Mouse (Mus musculus) urinary bladder, adult 18-20 months (tissue): ENCODE measurements at regions not wholly inside any gene's neighbourhood (a gene's known extent, or its start where the extent isn't known, plus 50 kb on each side); places are given as distances from the start of the nearest gene placed in this dataset.

ENCODE experiments used
- DNase-seq, 2 experiments: peaks; one replicate each; pipeline ENCODE4 v3.0.0; 2022; ENCODE audit warnings: low spot score in 2 of 2, mixed read lengths in 2 of 2

DNA sequence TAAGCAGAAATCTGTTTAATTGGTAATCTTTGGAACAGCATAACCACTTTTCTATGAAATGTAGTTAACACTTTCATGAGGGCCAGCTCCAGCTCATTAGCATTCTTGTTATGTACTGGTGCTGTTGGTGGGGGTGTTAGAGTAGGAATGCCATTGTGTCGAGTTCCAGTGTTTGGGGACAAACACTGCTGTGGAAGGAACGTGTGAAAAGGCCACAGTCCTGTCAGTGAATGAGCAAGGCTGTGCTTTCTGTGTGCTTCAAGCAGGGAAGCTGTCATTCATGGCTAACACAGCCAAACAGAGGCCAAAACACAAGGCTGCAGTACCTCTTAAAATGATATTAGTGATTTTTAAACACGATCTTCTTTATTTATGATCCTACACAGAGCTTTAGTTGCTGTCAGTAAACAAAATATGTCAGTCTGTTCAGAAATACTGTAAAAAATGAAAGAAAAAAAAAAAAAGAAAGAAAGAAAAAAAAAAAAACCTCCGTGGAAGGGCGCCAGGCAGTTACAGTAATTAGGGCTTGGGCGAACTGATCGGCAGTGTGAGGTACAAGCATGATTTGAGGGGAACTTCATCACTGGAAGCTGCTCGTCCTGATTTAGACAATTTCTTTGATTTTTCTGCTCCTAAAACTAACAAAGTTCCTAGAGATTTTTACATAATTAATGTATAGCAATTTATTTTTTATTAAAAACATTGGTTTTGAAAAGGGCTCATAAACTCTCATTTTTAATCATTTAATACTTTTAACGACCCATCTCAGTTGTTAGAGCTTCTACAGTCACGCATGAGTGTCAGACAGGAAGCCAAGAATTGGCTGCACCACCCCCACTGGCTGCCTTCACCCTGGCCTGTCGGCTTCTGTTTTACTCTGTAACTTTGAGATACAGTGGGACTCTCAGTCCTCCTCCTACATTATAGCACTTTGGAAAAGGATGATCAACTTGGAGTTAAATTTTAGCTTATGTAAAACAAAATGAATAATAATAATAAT is 80.8 kb upstream of the Dnajc24 start:
- DNase-seq: no peak

DNA sequence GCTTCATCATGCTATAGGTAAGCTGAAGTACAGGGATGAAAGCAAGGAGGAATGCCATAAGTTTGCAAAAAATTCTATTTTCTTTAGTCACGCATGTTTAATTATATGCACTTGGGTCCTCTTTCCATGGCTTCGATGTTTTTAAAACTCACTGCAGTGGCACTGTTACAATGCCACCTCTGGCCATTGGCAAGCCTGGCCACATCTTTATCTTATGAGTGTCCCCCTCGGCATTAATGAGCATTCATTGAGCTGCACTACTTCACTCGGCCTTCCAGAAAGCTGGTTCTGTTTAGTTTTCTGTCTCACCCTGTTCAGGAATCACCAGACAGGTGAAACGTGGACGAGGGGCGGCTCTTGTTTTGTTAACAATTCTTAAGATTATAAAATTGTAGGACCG is 79.7 kb upstream of the Dnajc24 start:
- no peak for DNase-seq

DNA sequence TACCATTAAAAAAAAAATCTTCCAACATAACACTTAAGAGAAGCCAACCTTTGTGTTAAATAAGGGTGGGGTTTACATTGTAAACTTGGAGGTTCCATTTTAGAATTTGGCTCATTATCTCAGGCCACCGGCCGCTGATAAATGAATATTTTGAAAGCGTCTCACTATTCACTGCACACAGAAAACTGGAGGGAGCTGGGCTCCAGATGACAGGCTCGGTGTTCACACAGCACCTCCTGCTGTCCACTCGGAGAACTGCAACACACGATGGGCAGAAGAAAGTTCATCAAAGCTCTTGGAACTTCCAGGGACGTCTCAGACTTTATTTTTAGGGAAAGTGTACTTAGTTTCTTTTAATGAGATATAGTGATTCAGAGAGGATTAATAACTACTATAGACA is 78.6 kb upstream of the Dnajc24 start:
- peak; percentile 3 to 59 for DNase-seq

DNA sequence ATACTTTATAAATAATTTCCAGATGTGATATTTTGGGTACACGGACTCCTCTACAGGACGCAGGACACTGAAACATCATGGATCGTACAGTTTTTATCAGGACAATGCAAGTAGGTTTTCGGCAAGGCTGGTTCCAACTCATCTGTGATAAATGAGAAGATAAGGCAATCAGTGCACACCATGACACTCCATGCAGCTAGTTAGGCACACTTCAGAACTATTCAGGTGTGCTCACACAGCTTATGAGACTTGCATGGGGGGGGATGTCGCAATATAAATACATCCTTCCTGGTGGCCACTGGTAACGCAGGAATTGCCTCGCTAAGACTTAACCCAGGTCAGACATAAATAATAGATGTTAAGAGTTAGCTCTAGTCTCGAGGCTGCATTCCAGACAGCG is 77.3 kb upstream of the Dnajc24 start:
- no peak for DNase-seq

DNA sequence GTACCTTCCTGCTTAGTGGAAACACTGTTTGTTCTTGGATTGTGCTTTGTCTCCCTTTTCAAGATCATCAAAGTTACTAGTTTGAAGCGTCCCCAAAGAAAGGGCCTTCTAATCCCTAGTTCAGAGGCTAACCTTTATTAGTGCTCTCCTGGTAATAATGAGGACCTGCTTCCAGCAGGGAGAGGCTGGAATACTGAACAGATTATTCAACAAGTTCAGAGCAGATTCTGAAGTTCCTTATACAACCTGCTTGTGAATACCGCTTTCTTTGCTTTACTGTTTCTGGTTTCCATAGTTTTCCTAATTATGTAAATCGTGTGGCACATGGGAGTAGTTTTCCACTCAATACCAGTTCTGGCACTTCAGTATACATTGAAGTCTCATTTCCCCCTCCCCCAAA is 75.2 kb upstream of the Dnajc24 start:
- DNase-seq: no peak

DNA sequence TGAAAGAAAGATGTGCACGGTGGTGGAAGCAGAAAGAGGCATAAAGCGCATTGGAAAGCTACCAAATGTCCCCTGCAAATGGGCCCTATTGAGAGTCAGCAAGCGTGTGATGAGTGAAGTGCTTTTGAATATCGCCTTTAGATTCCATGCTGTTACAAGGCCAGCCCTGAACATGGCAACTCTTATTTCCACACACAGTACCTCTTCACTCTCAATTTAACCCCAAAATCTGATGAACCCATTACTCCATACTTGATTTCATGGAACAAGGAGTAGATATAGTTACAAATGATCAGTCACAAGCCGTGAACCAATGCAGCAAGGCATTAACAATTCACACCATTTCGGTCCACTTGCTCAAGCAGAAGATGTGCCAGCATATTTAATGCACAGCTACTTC is 71.1 kb upstream of the Dnajc24 start:
- no peak for DNase-seq

DNA sequence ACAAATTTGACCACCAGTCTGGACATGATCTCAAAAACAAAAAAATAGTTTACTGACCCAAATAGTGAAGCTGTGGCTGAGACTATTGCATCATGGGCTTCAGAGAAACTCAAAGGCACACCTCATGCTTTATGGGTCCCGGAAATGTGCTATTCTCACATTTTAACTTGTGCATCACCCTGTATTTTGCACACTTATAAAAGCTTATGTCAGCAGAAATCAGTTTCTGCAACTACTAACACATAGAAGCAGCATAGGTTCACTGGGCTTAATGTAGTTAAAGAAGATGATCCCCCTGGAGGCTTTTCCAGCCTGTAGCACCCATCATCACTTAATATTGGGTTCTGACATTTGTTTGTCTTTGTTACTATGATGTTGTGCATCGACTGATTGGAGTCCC is 61.0 kb upstream of the Dnajc24 start:
- DNase-seq: no peak
